Mouse (Mus musculus): Measurements from ENCODE around the gene Cald1. TPM values are rescaled to one million over a fixed set of nuclear protein-coding genes. Genes with fewer than 3 reads are reported as not detected.

The Cald1 gene
- polyA plus RNA-seq, 1 experiment from 2014 or later: 132 TPM

DNA sequence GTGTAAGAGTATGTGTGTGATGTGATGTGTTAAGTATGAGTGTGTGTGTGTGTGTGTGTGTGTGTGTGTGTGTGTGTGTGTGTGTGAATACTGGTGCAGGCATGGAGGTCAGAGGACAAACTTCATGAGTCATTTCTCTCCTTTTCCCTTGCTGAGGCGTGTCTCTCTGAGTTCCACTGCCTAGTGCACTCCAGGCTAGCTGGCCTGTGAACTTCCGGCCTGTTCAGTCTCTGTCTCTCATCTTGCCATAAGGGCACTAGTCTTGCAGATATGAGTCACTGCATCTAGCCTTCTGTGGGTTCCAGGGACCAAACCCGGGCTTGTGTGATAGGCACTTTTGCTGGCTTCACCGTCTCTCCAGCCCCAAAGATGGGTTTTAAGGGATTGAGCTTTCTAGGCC, 114.9 kb downstream of the Cald1 start:
- Histone ChIP-seq H3K4me2 (ENCODE audit: low read depth, low read length, severe bottlenecking) (no peak overlapping the region), H3K27ac (ENCODE audit: low read depth, low read length) (no peak overlapping the region), H3K4me3 (ENCODE audit: low read depth, low read length) (no peak overlapping the region), H3K9ac (ENCODE audit: low read length) (no peak overlapping the region), H3K36me3 (ENCODE audit: control insufficient read depth, insufficient read depth, low read length) (no peaks in the 10 kb centered on the region), H3K27me3 (ENCODE audit: control insufficient read depth, insufficient read depth, low read length) (no peaks in the 10 kb centered on the region), H3K9me3 (ENCODE audit: control insufficient read depth, low read length) (no peaks in the 10 kb centered on the region), H3K4me1 (replicated peaks; ENCODE audit: control insufficient read depth, insufficient read depth, low read length) (peaks cover 4% of the 10 kb centered on the region; the same call in 1 of the 2 replicates)
- 85% methylated on average over 3 of the region's 4 CpGs for WGBS
- DNase-seq (ENCODE audit: low spot score) (no peak), ATAC-seq (replicated peaks; ENCODE audit: low FRiP score) (no peak)

DNA sequence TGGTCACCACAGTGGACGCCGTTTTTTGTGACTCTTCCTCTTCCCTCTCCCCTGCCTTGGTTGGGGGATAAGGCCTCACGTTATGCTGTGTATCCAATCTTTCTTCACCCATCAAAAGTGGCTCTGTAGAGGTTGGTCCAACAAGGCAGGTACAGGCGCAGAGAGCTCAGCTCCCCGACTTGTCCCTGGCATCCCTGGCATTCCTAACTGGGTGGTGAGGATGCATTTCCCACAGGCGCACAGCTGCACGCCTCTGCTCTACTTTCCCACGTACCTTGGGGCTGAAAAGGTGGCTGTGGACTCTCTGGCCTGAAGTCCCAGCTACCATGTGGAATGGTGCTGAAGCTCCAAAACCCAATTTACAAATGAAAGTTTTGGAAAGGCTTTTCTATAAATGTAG, 115.5 kb downstream of the Cald1 start:
- Histone ChIP-seq H3K4me3 (ENCODE audit: low read depth, low read length) (no peak overlapping the region), H3K9me3 (ENCODE audit: control insufficient read depth, low read length) (no peaks in the 10 kb centered on the region), H3K4me1 (replicated peaks; ENCODE audit: control insufficient read depth, insufficient read depth, low read length) (peaks cover 4% of the 10 kb centered on the region; the same call in 1 of the 2 replicates), H3K27ac (ENCODE audit: low read depth, low read length) (no peak overlapping the region), H3K4me2 (ENCODE audit: low read depth, low read length, severe bottlenecking) (no peak overlapping the region), H3K27me3 (ENCODE audit: control insufficient read depth, insufficient read depth, low read length) (no peaks in the 10 kb centered on the region), H3K36me3 (ENCODE audit: control insufficient read depth, insufficient read depth, low read length) (no peaks in the 10 kb centered on the region), H3K9ac (ENCODE audit: low read length) (no peak overlapping the region)
- 86% methylated on average over 8 of the region's 8 CpGs for WGBS
- DNase-seq (ENCODE audit: low spot score) (no peak), ATAC-seq (replicated peaks; ENCODE audit: low FRiP score) (no peak)

DNA sequence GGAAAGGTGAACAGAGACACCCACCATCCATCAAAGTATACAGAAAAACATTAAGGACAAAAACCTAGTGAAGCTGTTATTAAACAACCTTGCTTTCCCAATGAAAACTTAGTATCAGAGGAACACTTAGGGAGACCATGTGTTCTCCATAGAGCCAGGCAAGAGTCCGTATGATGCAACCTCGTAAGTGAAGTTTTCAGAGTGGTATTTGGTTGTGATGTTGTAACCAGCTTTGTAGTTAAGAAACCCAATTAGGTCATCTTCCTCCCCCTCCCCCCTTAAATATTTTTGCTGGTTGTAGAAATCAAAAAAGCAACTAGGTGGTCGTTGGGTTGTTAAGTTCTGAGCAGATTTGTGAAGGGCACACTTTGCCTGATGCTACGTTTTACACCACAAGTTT, 116.3 kb downstream of the Cald1 start:
- ATAC-seq (replicated peaks; ENCODE audit: low FRiP score) (no peak), DNase-seq (ENCODE audit: low spot score) (no peak)
- H3K27me3 ChIP-seq (ENCODE audit: control insufficient read depth, insufficient read depth, low read length): no peaks in the 10 kb centered on the region
- H3K36me3 ChIP-seq (ENCODE audit: control insufficient read depth, insufficient read depth, low read length): no peaks in the 10 kb centered on the region
- no peak overlapping the region for H3K9ac ChIP-seq (ENCODE audit: low read length)
- H3K27ac ChIP-seq (ENCODE audit: low read depth, low read length): no peak overlapping the region
- H3K9me3 ChIP-seq (ENCODE audit: control insufficient read depth, low read length): no peaks in the 10 kb centered on the region
- H3K4me1 ChIP-seq (replicated peaks; ENCODE audit: control insufficient read depth, insufficient read depth, low read length): peaks cover 4% of the 10 kb centered on the region; the same call in 1 of the 2 replicates
- no peak overlapping the region for H3K4me3 ChIP-seq (ENCODE audit: low read depth, low read length)
- WGBS: 89% methylated on average over 4 of the region's 4 CpGs
- no peak overlapping the region for H3K4me2 ChIP-seq (ENCODE audit: low read depth, low read length, severe bottlenecking)

DNA sequence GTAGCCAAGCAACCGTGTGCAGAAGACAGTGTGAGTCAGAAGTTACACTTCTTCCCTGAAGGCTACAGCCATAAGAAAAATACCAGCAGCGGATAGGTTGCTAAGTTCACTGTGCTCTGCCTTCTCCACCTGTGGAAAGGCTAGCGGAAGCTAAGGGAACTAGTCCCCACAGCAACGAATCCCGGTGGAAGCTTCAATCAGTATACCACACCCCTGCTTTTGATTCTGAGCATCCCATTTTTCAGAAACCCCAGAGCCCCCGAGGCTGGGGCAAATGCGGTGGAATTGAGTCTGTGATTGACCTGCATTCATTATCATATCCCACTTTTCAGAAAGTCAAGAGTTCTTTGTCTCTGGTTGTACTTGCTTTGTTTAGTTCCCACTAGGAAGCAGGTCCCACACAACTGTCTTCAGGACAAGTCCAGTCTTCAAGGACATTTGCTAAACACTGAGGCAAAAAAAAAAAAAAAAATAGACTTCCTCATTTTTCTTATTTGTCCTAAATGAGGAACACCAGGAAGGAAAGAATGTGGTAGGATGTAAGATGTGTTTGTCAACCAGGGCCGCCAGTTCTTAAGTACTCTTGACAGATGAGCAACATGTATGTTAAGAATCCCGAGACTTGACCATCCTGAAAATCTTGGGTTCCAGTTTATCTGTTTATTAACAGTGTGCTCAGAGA, 118.0 kb downstream of the Cald1 start:
- Histone ChIP-seq H3K9me3 (ENCODE audit: control insufficient read depth, low read length) (no peaks in the 10 kb centered on the region), H3K36me3 (ENCODE audit: control insufficient read depth, insufficient read depth, low read length) (no peaks in the 10 kb centered on the region), H3K4me3 (ENCODE audit: low read depth, low read length) (no peak overlapping the region), H3K4me1 (replicated peaks; ENCODE audit: control insufficient read depth, insufficient read depth, low read length) (peaks cover 4% of the 10 kb centered on the region; the same call in 1 of the 2 replicates), H3K9ac (ENCODE audit: low read length) (no peak overlapping the region), H3K4me2 (ENCODE audit: low read depth, low read length, severe bottlenecking) (no peak overlapping the region), H3K27ac (ENCODE audit: low read depth, low read length) (no peak overlapping the region), H3K27me3 (ENCODE audit: control insufficient read depth, insufficient read depth, low read length) (no peaks in the 10 kb centered on the region)
- ATAC-seq (replicated peaks; ENCODE audit: low FRiP score): no peak
- DNase-seq (ENCODE audit: low spot score): no peak
- 89% methylated on average over 9 of the region's 9 CpGs for WGBS

DNA sequence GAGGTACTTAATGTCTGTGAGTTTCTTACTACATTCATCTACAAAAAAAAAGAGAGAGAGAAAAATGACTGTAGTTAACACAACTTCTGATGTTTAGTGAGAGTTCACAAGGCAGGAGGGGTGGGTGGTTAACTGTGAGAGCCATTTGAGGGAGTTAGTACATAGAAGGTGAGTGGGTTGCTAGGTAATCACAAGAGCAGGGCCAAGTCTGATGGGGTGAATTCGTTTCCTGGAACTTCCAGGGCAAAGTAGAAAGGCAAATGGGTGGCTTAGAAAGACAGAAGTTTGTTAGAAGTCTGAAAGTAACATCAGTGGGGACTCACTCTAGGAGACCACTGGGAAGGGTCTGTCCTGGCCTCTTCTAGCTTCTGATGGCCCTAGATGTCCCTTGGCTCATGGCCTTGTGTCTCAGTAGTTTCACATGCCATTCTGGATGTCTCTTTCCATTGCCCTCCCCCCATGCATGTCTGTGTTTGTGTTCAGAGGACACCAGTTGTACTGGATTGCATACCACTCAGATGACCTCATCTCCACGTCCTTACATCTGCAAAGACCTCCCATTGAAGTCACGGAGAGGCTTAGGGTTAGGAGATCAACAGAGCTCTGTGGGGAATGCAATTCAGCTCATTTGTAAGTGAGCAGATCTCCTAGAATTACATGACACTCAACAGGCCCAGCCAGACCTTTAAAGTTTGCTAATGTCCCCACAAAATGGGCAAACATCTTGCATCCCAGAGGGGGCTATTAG, 118.8 kb downstream of the Cald1 start:
- 25% methylated on average over 3 of the region's 3 CpGs for WGBS
- Histone ChIP-seq H3K36me3 (ENCODE audit: control insufficient read depth, insufficient read depth, low read length) (no peaks in the 10 kb centered on the region), H3K27me3 (ENCODE audit: control insufficient read depth, insufficient read depth, low read length) (no peaks in the 10 kb centered on the region), H3K27ac (ENCODE audit: low read depth, low read length) (no peak overlapping the region), H3K9me3 (ENCODE audit: control insufficient read depth, low read length) (no peaks in the 10 kb centered on the region), H3K9ac (ENCODE audit: low read length) (no peak overlapping the region), H3K4me1 (replicated peaks; ENCODE audit: control insufficient read depth, insufficient read depth, low read length) (peaks cover 4% of the 10 kb centered on the region; the same call in 1 of the 2 replicates), H3K4me2 (ENCODE audit: low read depth, low read length, severe bottlenecking) (no peak overlapping the region), H3K4me3 (ENCODE audit: low read depth, low read length) (no peak overlapping the region)
- DNase-seq (ENCODE audit: low spot score): no peak
- no peak for ATAC-seq (replicated peaks; ENCODE audit: low FRiP score)

DNA sequence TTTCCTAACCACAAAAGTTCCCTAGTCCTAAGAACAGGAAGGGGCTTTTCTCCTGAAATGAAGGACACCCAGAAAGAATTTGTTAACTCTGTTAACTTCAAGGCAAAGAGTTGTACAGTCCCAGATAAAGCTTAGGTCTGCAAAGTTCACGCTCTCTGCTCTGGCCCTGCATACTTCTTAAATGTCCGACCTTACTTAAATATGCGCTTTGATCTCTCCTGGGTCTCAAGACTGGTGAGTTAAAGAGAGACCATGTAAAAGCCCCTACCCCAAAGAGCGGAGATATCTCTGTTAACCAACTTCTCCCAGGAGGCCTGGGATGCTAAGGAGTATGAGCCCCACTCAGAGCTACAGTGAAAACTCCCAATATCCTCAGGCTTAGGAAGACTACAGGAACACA, 119.4 kb downstream of the Cald1 start:
- no peaks in the 10 kb centered on the region for H3K9me3 ChIP-seq (ENCODE audit: control insufficient read depth, low read length)
- H3K4me2 ChIP-seq (ENCODE audit: low read depth, low read length, severe bottlenecking): no peak overlapping the region
- H3K4me1 ChIP-seq (replicated peaks; ENCODE audit: control insufficient read depth, insufficient read depth, low read length): peaks cover 4% of the 10 kb centered on the region; the same call in 1 of the 2 replicates
- H3K36me3 ChIP-seq (ENCODE audit: control insufficient read depth, insufficient read depth, low read length): no peaks in the 10 kb centered on the region
- DNase-seq (ENCODE audit: low spot score) (no peak), ATAC-seq (replicated peaks; ENCODE audit: low FRiP score) (no peak)
- 83% methylated on average over 4 of the region's 4 CpGs for WGBS
- no peak overlapping the region for H3K27ac ChIP-seq (ENCODE audit: low read depth, low read length)
- H3K27me3 ChIP-seq (ENCODE audit: control insufficient read depth, insufficient read depth, low read length): no peaks in the 10 kb centered on the region
- no peak overlapping the region for H3K4me3 ChIP-seq (ENCODE audit: low read depth, low read length)
- H3K9ac ChIP-seq (ENCODE audit: low read length): no peak overlapping the region

DNA sequence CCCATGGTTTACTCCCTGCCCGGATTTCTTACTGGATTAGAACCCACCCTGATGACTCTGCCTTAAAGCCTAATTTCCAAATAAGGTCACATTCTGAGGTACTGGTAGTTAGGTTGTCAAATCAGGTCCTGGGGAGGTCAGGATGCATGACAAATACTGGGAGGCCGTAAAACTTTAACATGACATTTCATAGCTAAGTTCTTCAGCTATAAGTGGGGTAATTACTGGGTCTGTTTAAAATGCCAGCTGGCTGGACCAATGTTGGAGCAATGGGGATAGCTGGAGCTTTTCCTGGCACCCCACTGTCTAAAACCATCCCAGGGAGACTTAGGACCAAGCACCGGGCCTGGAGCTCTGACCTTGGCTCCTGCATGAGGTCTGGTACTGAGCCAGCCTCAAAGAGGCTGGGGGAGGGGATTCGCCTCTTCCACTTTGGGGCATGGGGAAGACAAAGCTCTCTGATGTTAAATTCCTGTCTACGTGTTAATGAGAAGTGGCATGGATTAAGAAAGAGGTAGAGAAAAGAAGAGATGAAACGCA, 120.9 kb downstream of the Cald1 start:
- Histone ChIP-seq H3K9ac (ENCODE audit: low read length) (no peak overlapping the region), H3K4me1 (replicated peaks; ENCODE audit: control insufficient read depth, insufficient read depth, low read length) (peaks cover 4% of the 10 kb centered on the region; the same call in 1 of the 2 replicates), H3K9me3 (ENCODE audit: control insufficient read depth, low read length) (no peaks in the 10 kb centered on the region), H3K27me3 (ENCODE audit: control insufficient read depth, insufficient read depth, low read length) (no peaks in the 10 kb centered on the region), H3K4me3 (ENCODE audit: low read depth, low read length) (no peak overlapping the region), H3K36me3 (ENCODE audit: control insufficient read depth, insufficient read depth, low read length) (no peaks in the 10 kb centered on the region), H3K4me2 (ENCODE audit: low read depth, low read length, severe bottlenecking) (no peak overlapping the region), H3K27ac (ENCODE audit: low read depth, low read length) (no peak overlapping the region)
- 60% methylated on average over 6 of the region's 6 CpGs for WGBS
- no peak for DNase-seq (ENCODE audit: low spot score)
- ATAC-seq (replicated peaks; ENCODE audit: low FRiP score): no peak

DNA sequence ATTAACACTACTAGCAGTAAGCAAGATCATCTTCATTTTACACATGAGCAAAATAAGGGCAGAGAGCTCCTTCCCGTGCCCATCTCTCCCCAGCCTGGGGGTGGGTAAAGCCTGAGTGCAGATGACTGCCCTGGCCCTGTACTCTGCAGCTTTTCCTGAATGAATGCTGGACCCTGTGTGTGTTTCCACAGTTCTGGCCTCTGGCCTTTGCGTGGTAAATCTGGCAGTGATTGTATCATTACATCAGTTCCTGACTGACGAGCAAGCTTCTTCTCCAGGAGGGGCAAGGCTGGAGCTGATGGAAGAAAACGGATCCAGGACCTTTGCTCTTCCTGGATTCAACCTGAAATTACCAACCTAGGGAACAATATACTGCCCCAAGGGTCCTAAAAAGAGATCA, 122.1 kb downstream of the Cald1 start:
- Histone ChIP-seq H3K9ac (ENCODE audit: low read length) (no peak overlapping the region), H3K4me2 (ENCODE audit: low read depth, low read length, severe bottlenecking) (no peak overlapping the region), H3K27me3 (ENCODE audit: control insufficient read depth, insufficient read depth, low read length) (no peaks in the 10 kb centered on the region), H3K4me3 (ENCODE audit: low read depth, low read length) (no peak overlapping the region), H3K36me3 (ENCODE audit: control insufficient read depth, insufficient read depth, low read length) (no peaks in the 10 kb centered on the region), H3K9me3 (ENCODE audit: control insufficient read depth, low read length) (no peaks in the 10 kb centered on the region), H3K27ac (ENCODE audit: low read depth, low read length) (no peak overlapping the region), H3K4me1 (replicated peaks; ENCODE audit: control insufficient read depth, insufficient read depth, low read length) (peaks cover 4% of the 10 kb centered on the region; the same call in 1 of the 2 replicates)
- DNase-seq (ENCODE audit: low spot score) (no peak), ATAC-seq (replicated peaks; ENCODE audit: low FRiP score) (no peak)
- WGBS: 81% methylated on average over 4 of the region's 4 CpGs
